Mouse (Mus musculus) testis, adult 2 months (tissue): Measurements from ENCODE around the gene Arhgap30.

ENCODE experiments used
- CTCF ChIP-seq: fragments of 200-500 bp; IDR thresholded peaks from 2 replicates; pipeline ENCODE4 v1.5.1; 2012; ENCODE audit warnings: low read depth, mild to moderate bottlenecking, inconsistent platforms, low read length, moderate library complexity; ENCODE audit not compliant: control insufficient read depth, insufficient read depth, insufficient replicate concordance
- POLR2A ChIP-seq: fragments of 200-500 bp; IDR thresholded peaks from 2 replicates; pipeline ENCODE4 v1.6.1; 2012; ENCODE audit warnings: low read depth, mild to moderate bottlenecking, inconsistent platforms, low read length, moderate library complexity; ENCODE audit not compliant: control insufficient read depth

DNA sequence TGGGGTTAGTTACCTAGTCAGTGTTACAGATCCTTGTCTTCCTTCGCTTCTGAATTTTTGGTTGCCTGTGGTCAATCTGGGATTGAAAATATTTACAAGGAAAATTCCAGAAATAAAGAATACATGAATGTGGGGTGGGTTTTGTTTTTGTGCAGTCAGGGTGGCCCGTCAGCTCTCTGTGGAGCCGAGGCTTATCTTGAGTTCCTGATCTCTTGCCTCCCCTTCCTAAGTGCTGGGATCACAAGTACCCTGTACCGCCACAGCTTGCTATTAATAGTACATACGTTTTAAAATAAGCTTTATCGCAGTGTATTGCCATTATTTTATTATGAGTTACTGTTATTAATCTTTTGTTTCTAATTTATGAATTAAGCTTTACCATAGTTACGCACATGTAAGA is 58.1 kb downstream of the Arhgap30 start:
- TF ChIP-seq CTCF (no peak), POLR2A (no peak)
